ENCODE assay signal across 8 mouse cellular contexts in genomic region chr4:147128152-147128551, GRCm38 (mm10). TPM values are rescaled to one million over a fixed set of nuclear protein-coding genes. Genes with fewer than 3 reads are reported as not detected.
DNase-seq lines count a peak whose midpoint lies in the region; ATAC-seq lines count a peak whose summit lies in the region.
"Not testable (repeated sequence)": the region's sequence is repeated elsewhere in the genome, so short reads cannot be mapped to it uniquely, and the experiment has no call there.
"Had no signal": no experiment of that assay in that cellular context is flagged by ENCODE, and none has a peak within 500 bp of the region (broad histone marks: within the 10 kb centered on the region; RNA-seq: fewer than 3 reads in every experiment).

No protein-coding gene starts in this region.

- H3K9ac ChIP-seq in liver, embryonic 11.5 days (ENCODE audit: low read depth, low read length); midbrain, embryonic 11.5 days (ENCODE audit: low read length): not testable (repeated sequence)

- not testable (repeated sequence) for H3K4me3 ChIP-seq in heart, embryonic 10.5 days; liver, embryonic 11.5 days (ENCODE audit: low read depth, low read length); midbrain, embryonic 11.5 days (ENCODE audit: low read depth, low read length)

- H3K9me3 ChIP-seq in heart, embryonic 10.5 days; liver, embryonic 11.5 days (ENCODE audit: control insufficient read depth, low read length); midbrain, embryonic 11.5 days (ENCODE audit: control insufficient read depth, low read length): not testable (repeated sequence)

- ATAC-seq in liver, embryonic 11.5 days (replicated peaks; ENCODE audit: low FRiP score); midbrain, embryonic 11.5 days (ENCODE audit: low FRiP score): not testable (repeated sequence)

- H3K4me2 ChIP-seq in liver, embryonic 11.5 days; midbrain, embryonic 11.5 days: not testable (repeated sequence)

- not testable (repeated sequence) for H3K36me3 ChIP-seq in heart, embryonic 10.5 days; liver, embryonic 11.5 days (ENCODE audit: control insufficient read depth, insufficient read depth, low read length); midbrain, embryonic 11.5 days (ENCODE audit: control insufficient read depth, insufficient read depth, low read length)

- not testable (repeated sequence) for H3K4me1 ChIP-seq in heart, embryonic 10.5 days; liver, embryonic 11.5 days (replicated peaks; ENCODE audit: control insufficient read depth, insufficient read depth, low read length); midbrain, embryonic 11.5 days (ENCODE audit: control insufficient read depth, insufficient read depth, low read length)

- DNase-seq in ES-CJ7 (ENCODE audit: low read depth, low spot score) (peak; percentile 95), R1 (ENCODE audit: low read depth, low spot score) (peak; percentile 98)
- peak; percentile 0 for DNase-seq in embryo, embryonic 9.5 days (ENCODE audit: extremely low spot score)
- peak; percentile 47 for DNase-seq in heart, embryonic 10.5 days (ENCODE audit: low spot score)
- DNase-seq in liver, embryonic 11.5 days (ENCODE audit: low spot score): peak; percentile 25
- DNase-seq in midbrain, embryonic 11.5 days (ENCODE audit: low spot score, missing footprints): peak; percentile 65
- DNase-seq in thymus, postnatal 0 days (ENCODE audit: low spot score): peak; percentile 1

- not testable (repeated sequence) for H3K27me3 ChIP-seq in heart, embryonic 10.5 days (ENCODE audit: insufficient read depth, poor library complexity, severe bottlenecking); liver, embryonic 11.5 days (replicated peaks; ENCODE audit: control insufficient read depth, insufficient read depth, low read length); midbrain, embryonic 11.5 days (ENCODE audit: control insufficient read depth, insufficient read depth, low read length)

- H3K27ac ChIP-seq in heart, embryonic 10.5 days; liver, embryonic 11.5 days (ENCODE audit: low read depth, low read length); midbrain, embryonic 11.5 days (ENCODE audit: low read depth, low read length): not testable (repeated sequence)

RNA-seq across cellular contexts. Expression of gene Zfp991, which starts 3.7 kb away (rescaled TPM):
- 7.4 and 9.9 TPM in 2 replicates for polyA plus RNA-seq in heart, embryonic 10.5 days (2016; fragmentation: Nextera tagmentation; extraction: Ambion mirVana)
- 15.8 and 16.1 TPM in 2 replicates for polyA plus RNA-seq in liver, embryonic 11.5 days (2014; fragmentation: Nextera tagmentation; extraction: Ambion mirVana)
- 7.9 and 8.7 TPM in 2 replicates for polyA plus RNA-seq in midbrain, embryonic 11.5 days (2014; fragmentation: Nextera tagmentation; extraction: Ambion mirVana)
- polyA plus RNA-seq in thymus, postnatal 0 days (2015; fragmentation: Nextera tagmentation; extraction: Ambion mirVana): 9.9 and 11.2 TPM in 2 replicates
- polyA plus RNA-seq: erythroblast, embryonic 14.5 days had no signal

Comparison
In these comparisons a context has a peak if more than half of its experiments do, and no peak if none do; other contexts are left out.
1. DNase-seq: peak in every context shown above with its lines; median percentile 98 in R1; 95 in ES-CJ7; 65 in midbrain, embryonic 11.5 days; 47 in heart, embryonic 10.5 days; 25 in liver, embryonic 11.5 days; 1 in thymus, postnatal 0 days; 0 in embryo, embryonic 9.5 days.